Mouse (Mus musculus) embryonic facial prominence, embryonic 11.5 days (tissue): Measurements from ENCODE around the gene Ifitm7. TPM values are rescaled to one million over a fixed set of nuclear protein-coding genes. Genes with fewer than 3 reads are reported as not detected.

Source experiments
- ATAC-seq: fragments of 200-750 bp; cut with Nextera tagmentation; replicated peaks from 2 replicates; pipeline ENCODE4 v1.8.0; 2017; ENCODE audit warnings: low read depth; ENCODE audit not compliant: insufficient number of reproducible peaks, low FRiP score, low TSS enrichment
- DNase-seq: peaks from one replicate; pipeline ENCODE4 v3.0.0-alpha.2; 2015; ENCODE audit warnings: low spot score
- H3K27ac ChIP-seq: fragments of 300-500 bp; sonication (generic); replicated peaks from 2 replicates; pipeline ENCODE4 v1.5.1; 2014; ENCODE audit warnings: mild to moderate bottlenecking, low read depth, low read length, control low read depth
- H3K27me3 ChIP-seq: fragments of 300-500 bp; sonication (generic); 2 replicates; pipeline ENCODE4 v1.6.1; 2014; ENCODE audit warnings: mild to moderate bottlenecking, low read length, moderate library complexity, mixed read lengths; ENCODE audit not compliant: control insufficient read depth, insufficient read depth
- H3K36me3 ChIP-seq: fragments of 300-500 bp; sonication (generic); replicated peaks from 2 replicates; pipeline ENCODE4 v1.6.1; 2014; ENCODE audit warnings: low read depth, mild to moderate bottlenecking, low read length, moderate library complexity, mixed read lengths; ENCODE audit not compliant: control insufficient read depth, insufficient read depth
- H3K4me1 ChIP-seq: fragments of 300-500 bp; sonication (generic); 2 replicates; pipeline ENCODE4 v1.6.1; 2014; ENCODE audit warnings: low read length, mixed read lengths; ENCODE audit not compliant: control insufficient read depth, insufficient read depth
- H3K4me2 ChIP-seq: fragments of 300-500 bp; sonication (generic); 2 replicates; pipeline ENCODE4 v1.6.1; 2014; ENCODE audit warnings: low read depth, mild to moderate bottlenecking, control low read depth, low read length, moderate library complexity
- H3K4me3 ChIP-seq: fragments of 300-500 bp; sonication (generic); 2 replicates; pipeline ENCODE4 v1.5.1; 2014; ENCODE audit warnings: low read depth, low read length, control low read depth
- H3K9ac ChIP-seq: fragments of 300-500 bp; sonication (generic); replicated peaks from 2 replicates; pipeline ENCODE4 v1.6.1; 2014; ENCODE audit warnings: mild to moderate bottlenecking, control low read depth, low read length
- H3K9me3 ChIP-seq: fragments of 300-500 bp; sonication (generic); replicated peaks from 2 replicates; pipeline ENCODE4 v1.6.1; 2016; ENCODE audit warnings: mild to moderate bottlenecking, low read length, inconsistent platforms, mixed read lengths; ENCODE audit not compliant: control insufficient read depth
- WGBS: fragments of 180-500 bp; shearing (Covaris S2); extraction: QIAGEN DNeasy Blood & Tissue Kit; methylation state at CpG from one replicate; pipeline ENCODE4 v1.1.7; 2014; 5-methylcytosine and 5-hydroxymethylcytosine counted together
- polyA plus RNA-seq: library from polyadenylated mRNA; unstranded; fragments of >200 nt; fragmentation: Nextera tagmentation; extraction: Ambion mirVana; gene quantifications from 2 replicates; pipeline ENCODE4 v1.2.1, GENCODE M21; 2014

The Ifitm7 gene
- polyA plus RNA-seq, 1 experiment from 2014 or later, result 0.11 TPM

GRCm38 (mm10) chr16:14017306-14017705 is 30.6 kb upstream of the Ifitm7 start:
- H3K27me3 ChIP-seq, result no peaks in the 10 kb centered on the region
- ATAC-seq, result no peak
- no peaks in the 10 kb centered on the region for H3K9me3 ChIP-seq
- H3K4me2 ChIP-seq, result no peak overlapping the region
- H3K27ac ChIP-seq, result no peak overlapping the region
- H3K36me3 ChIP-seq, result no peaks in the 10 kb centered on the region
- H3K4me1 ChIP-seq, result no peaks in the 10 kb centered on the region
- DNase-seq, result no peak
- no peak overlapping the region for H3K9ac ChIP-seq
- no peak overlapping the region for H3K4me3 ChIP-seq
- 85% methylated on average over 8 of the region's 8 CpGs for WGBS

- Histone ChIP-seq H3K4me3 (no peak overlapping the region), H3K27ac (no peak overlapping the region), H3K27me3 (no peaks in the 10 kb centered on the region), H3K9ac (no peak overlapping the region), H3K9me3 (no peaks in the 10 kb centered on the region), H3K4me2 (no peak overlapping the region), H3K4me1 (no peaks in the 10 kb centered on the region), H3K36me3 (no peaks in the 10 kb centered on the region)
- WGBS, result 86% methylated on average over 4 of the region's 4 CpGs
- DNase-seq (no peak), ATAC-seq (no peak)
These were observed 23.3 kb upstream of the Ifitm7 start for GRCm38 (mm10) chr16:14009966-14010365.

- no peak overlapping the region for H3K4me3 ChIP-seq
- no peak for DNase-seq
These were observed 22.0 kb upstream of the Ifitm7 start for GRCm38 (mm10) chr16:14008708-14009107.

GRCm38 (mm10) chr16:14008081-14008480 is 21.4 kb upstream of the Ifitm7 start:
- H3K9ac ChIP-seq, result no peak overlapping the region
- H3K4me1 ChIP-seq, result no peaks in the 10 kb centered on the region
- H3K27me3 ChIP-seq, result no peaks in the 10 kb centered on the region
- WGBS, result 77% methylated on average over 2 of the region's 2 CpGs
- H3K36me3 ChIP-seq, result no peaks in the 10 kb centered on the region
- H3K27ac ChIP-seq, result no peak overlapping the region
- no peak overlapping the region for H3K4me2 ChIP-seq
- no peak for ATAC-seq
- DNase-seq, result no peak
- H3K4me3 ChIP-seq, result no peak overlapping the region
- no peaks in the 10 kb centered on the region for H3K9me3 ChIP-seq

More at GRCm38 (mm10) chr16:14008708-14009107, 22.0 kb upstream of the Ifitm7 start:
- no peak for ATAC-seq
- Histone ChIP-seq H3K9me3 (no peaks in the 10 kb centered on the region), H3K4me1 (no peaks in the 10 kb centered on the region), H3K27me3 (no peaks in the 10 kb centered on the region), H3K36me3 (no peaks in the 10 kb centered on the region), H3K9ac (no peak overlapping the region), H3K27ac (no peak overlapping the region), H3K4me2 (no peak overlapping the region)

GRCm38 (mm10) chr16:14005266-14005665 is 18.6 kb upstream of the Ifitm7 start:
- DNase-seq (no peak), ATAC-seq (no peak)
- Histone ChIP-seq H3K27me3 (no peaks in the 10 kb centered on the region), H3K9me3 (no peaks in the 10 kb centered on the region), H3K4me2 (no peak overlapping the region), H3K4me3 (no peak overlapping the region), H3K27ac (no peak overlapping the region), H3K4me1 (no peaks in the 10 kb centered on the region), H3K36me3 (no peaks in the 10 kb centered on the region), H3K9ac (no peak overlapping the region)
- WGBS, result 76% methylated on average over 4 of the region's 4 CpGs

GRCm38 (mm10) chr16:14004726-14005125 is 18.0 kb upstream of the Ifitm7 start:
- WGBS, result 90% methylated on average over 2 of the region's 2 CpGs
- no peak overlapping the region for H3K27ac ChIP-seq
- no peaks in the 10 kb centered on the region for H3K27me3 ChIP-seq
- no peaks in the 10 kb centered on the region for H3K9me3 ChIP-seq
- DNase-seq (no peak), ATAC-seq (no peak)
- H3K9ac ChIP-seq, result no peak overlapping the region
- no peaks in the 10 kb centered on the region for H3K4me1 ChIP-seq
- H3K4me3 ChIP-seq, result no peak overlapping the region
- no peak overlapping the region for H3K4me2 ChIP-seq
- no peaks in the 10 kb centered on the region for H3K36me3 ChIP-seq

GRCm38 (mm10) chr16:14004170-14004569 is 17.5 kb upstream of the Ifitm7 start:
- Histone ChIP-seq H3K27me3 (no peaks in the 10 kb centered on the region), H3K9me3 (no peaks in the 10 kb centered on the region), H3K4me2 (no peak overlapping the region), H3K4me3 (no peak overlapping the region), H3K36me3 (no peaks in the 10 kb centered on the region), H3K9ac (no peak overlapping the region), H3K27ac (no peak overlapping the region), H3K4me1 (no peaks in the 10 kb centered on the region)
- 39% methylated on average over 3 of the region's 3 CpGs for WGBS
- ATAC-seq (peak; percentile 65; the same call in 1 of the 2 replicates), DNase-seq (peak; percentile 45)

- Histone ChIP-seq H3K4me1 (no peaks in the 10 kb centered on the region), H3K27ac (no peak overlapping the region), H3K4me3 (no peak overlapping the region), H3K27me3 (no peaks in the 10 kb centered on the region), H3K4me2 (no peak overlapping the region), H3K9me3 (no peaks in the 10 kb centered on the region), H3K36me3 (no peaks in the 10 kb centered on the region), H3K9ac (no peak overlapping the region)
- ATAC-seq, result no peak
- DNase-seq, result no peak
- WGBS, result 65% methylated on average over 8 of the region's 8 CpGs
These were observed 16.9 kb upstream of the Ifitm7 start for GRCm38 (mm10) chr16:14003386-14004130.
